Mouse (Mus musculus) MEL (cell line): ENCODE data around the gene Sctr. TPM values are rescaled to one million over a fixed set of nuclear protein-coding genes. Genes with fewer than 3 reads are reported as not detected.

Experiments used
- DNase-seq: peaks from one replicate; pipeline ENCODE4 v3.0.0; 2011; ENCODE audit warnings: low read depth, low spot score
- H3K27ac ChIP-seq: 2 replicates; pipeline ENCODE4 v1.5.1; 2012; ENCODE audit warnings: low read depth, mild to moderate bottlenecking, control low read depth, low read length, moderate library complexity; ENCODE audit not compliant: control insufficient read depth
- H3K27me3 ChIP-seq, 2 experiments: fragments of 150-350 bp in 1 of 2; sonication (generic) in 1 of 2; 2 replicates each; pipeline ENCODE4 v1.6.1; 2012; ENCODE audit warnings: low read length in 2 of 2, mild to moderate bottlenecking in 2 of 2, improper control_type of control experiment in 1 of 2, moderate library complexity in 1 of 2; ENCODE audit not compliant: insufficient read depth in 2 of 2, control insufficient read depth in 1 of 2
- H3K36me3 ChIP-seq, 2 experiments: 2 replicates each; pipeline ENCODE4 v1.6.1; 2012 to 2014; ENCODE audit warnings: low read length in 2 of 2, improper control_type of control experiment in 1 of 2, inconsistent platforms in 1 of 2, mild to moderate bottlenecking in 1 of 2; ENCODE audit not compliant: insufficient read depth in 2 of 2, control insufficient read depth in 1 of 2
- H3K4me1 ChIP-seq, 2 experiments: fragments of 150-350 bp in 1 of 2; sonication (generic) in 1 of 2; 2 replicates each; pipeline ENCODE4 v1.6.1; 2012; ENCODE audit warnings: low read length in 2 of 2, improper control_type of control experiment in 1 of 2, mild to moderate bottlenecking in 1 of 2; ENCODE audit not compliant: insufficient read depth in 2 of 2, control insufficient read depth in 1 of 2
- H3K4me3 ChIP-seq, 2 experiments: fragments of 150-350 bp in 1 of 2; sonication (generic) in 1 of 2; 2 replicates each; pipeline ENCODE4 v1.5.1; 2012; ENCODE audit warnings: low read depth in 2 of 2, low read length in 2 of 2, mild to moderate bottlenecking in 2 of 2, moderate library complexity in 2 of 2, control low read depth in 1 of 2, improper control_type of control experiment in 1 of 2; ENCODE audit not compliant: control insufficient read depth in 1 of 2, insufficient read depth in 1 of 2
- H3K79me2 ChIP-seq: 2 replicates; pipeline ENCODE4 v1.6.1; 2012; ENCODE audit warnings: mild to moderate bottlenecking, low read length, moderate library complexity; ENCODE audit not compliant: control insufficient read depth, poor library complexity, insufficient read depth
- H3K9ac ChIP-seq: 2 replicates; pipeline ENCODE4 v1.6.1; 2012; ENCODE audit warnings: low read depth, mild to moderate bottlenecking, control low read depth, low read length, moderate library complexity; ENCODE audit not compliant: control insufficient read depth, poor library complexity, severe bottlenecking
- H3K9me3 ChIP-seq: fragments of 150-350 bp; sonication (generic); replicated peaks from 2 replicates; pipeline ENCODE4 v1.6.1; 2012; ENCODE audit warnings: mild to moderate bottlenecking, low read length, improper control_type of control experiment, moderate library complexity; ENCODE audit not compliant: insufficient read depth
- CHD1 ChIP-seq: IDR thresholded peaks from 2 replicates; pipeline ENCODE4 v1.6.1; 2012; ENCODE audit warnings: low read depth, mild to moderate bottlenecking, inconsistent platforms, low read length, improper control_type of control experiment
- CHD2 ChIP-seq: IDR thresholded peaks from 2 replicates; pipeline ENCODE4 v1.6.1; 2011; ENCODE audit warnings: low read length, improper control_type of control experiment
- E2F4 ChIP-seq: IDR thresholded peaks from 2 replicates; pipeline ENCODE4 v1.6.1; 2011; ENCODE audit warnings: low read depth, low read length, improper control_type of control experiment, borderline replicate concordance
- ETS1 ChIP-seq: IDR thresholded peaks from 2 replicates; pipeline ENCODE4 v1.6.1; 2012; ENCODE audit warnings: low read depth, mild to moderate bottlenecking, inconsistent platforms, low read length, improper control_type of control experiment, moderate library complexity
- GATA1 ChIP-seq: IDR thresholded peaks from 2 replicates; pipeline ENCODE4 v1.6.1; 2011; ENCODE audit warnings: low read depth, low read length, improper control_type of control experiment
- KAT2A ChIP-seq: conservative IDR thresholded peaks from 2 replicates; pipeline ENCODE4 v1.6.1; 2012; ENCODE audit warnings: low read depth, low read length, improper control_type of control experiment, inconsistent platforms
- MAX ChIP-seq: IDR thresholded peaks from 2 replicates; pipeline ENCODE4 v1.6.1; 2011; ENCODE audit warnings: low read length, improper control_type of control experiment
- MAZ ChIP-seq: IDR thresholded peaks from 2 replicates; pipeline ENCODE4 v1.6.1; 2012; ENCODE audit warnings: low read depth, mild to moderate bottlenecking, inconsistent platforms, low read length, improper control_type of control experiment
- MEF2A ChIP-seq: IDR thresholded peaks from 2 replicates; pipeline ENCODE4 v1.6.1; 2014; ENCODE audit warnings: low read depth, mild to moderate bottlenecking, inconsistent platforms, low read length, improper control_type of control experiment; ENCODE audit not compliant: poor library complexity, insufficient replicate concordance, severe bottlenecking; ENCODE audit errors: extremely low read depth
- MXI1 ChIP-seq: IDR thresholded peaks from 2 replicates; pipeline ENCODE4 v1.6.1; 2011; ENCODE audit warnings: mild to moderate bottlenecking, low read depth, low read length, improper control_type of control experiment
- MYB ChIP-seq: IDR thresholded peaks from 2 replicates; pipeline ENCODE4 v1.6.1; 2011; ENCODE audit warnings: mild to moderate bottlenecking, low read depth, low read length, improper control_type of control experiment
- MYC ChIP-seq: IDR thresholded peaks from 2 replicates; pipeline ENCODE4 v1.6.1; 2011; ENCODE audit warnings: low read depth, mild to moderate bottlenecking, low read length, improper control_type of control experiment, moderate library complexity
- NELFE ChIP-seq: IDR thresholded peaks from 2 replicates; pipeline ENCODE4 v1.6.1; 2011; ENCODE audit warnings: low read depth, low read length, improper control_type of control experiment
- NRF1 ChIP-seq: IDR thresholded peaks from 2 replicates; pipeline ENCODE4 v1.6.1; 2014; ENCODE audit warnings: low read depth, mild to moderate bottlenecking, inconsistent platforms, low read length, improper control_type of control experiment, moderate library complexity; ENCODE audit not compliant: poor library complexity, insufficient read depth, severe bottlenecking
- POLR2A ChIP-seq, 2 experiments: IDR thresholded peaks; 2 replicates each; pipeline ENCODE4 v1.6.1; 2011 to 2012; ENCODE audit warnings: low read length in 2 of 2, mild to moderate bottlenecking in 2 of 2, control low read depth in 1 of 2, improper control_type of control experiment in 1 of 2, low read depth in 1 of 2, moderate library complexity in 1 of 2; ENCODE audit not compliant: control insufficient read depth in 1 of 2, insufficient read depth in 1 of 2, poor library complexity in 1 of 2
- POLR2AphosphoS2 ChIP-seq: IDR thresholded peaks from 2 replicates; pipeline ENCODE4 v1.6.1; 2011; ENCODE audit warnings: low read length, improper control_type of control experiment
- POLR2AphosphoS5 ChIP-seq: IDR thresholded peaks from 2 replicates; pipeline ENCODE4 v1.6.1; 2012; ENCODE audit warnings: low read depth, borderline replicate concordance, mild to moderate bottlenecking, inconsistent platforms, low read length, moderate library complexity, mixed read lengths
- RAD21 ChIP-seq: IDR thresholded peaks from 2 replicates; pipeline ENCODE4 v1.6.1; 2011; ENCODE audit warnings: mild to moderate bottlenecking, low read depth, low read length, improper control_type of control experiment
- SIN3A ChIP-seq: IDR thresholded peaks from 2 replicates; pipeline ENCODE4 v1.6.1; 2012; ENCODE audit warnings: low read length, improper control_type of control experiment, inconsistent platforms
- SMC3 ChIP-seq: IDR thresholded peaks from 2 replicates; pipeline ENCODE4 v1.6.1; 2011; ENCODE audit warnings: low read depth, low read length, improper control_type of control experiment
- TBP ChIP-seq: IDR thresholded peaks from 2 replicates; pipeline ENCODE4 v1.8.0; 2011; ENCODE audit warnings: low read depth, low read length, improper control_type of control experiment
- TCF12 ChIP-seq: IDR thresholded peaks from 2 replicates; pipeline ENCODE4 v1.6.1; 2014; ENCODE audit warnings: low read depth, mild to moderate bottlenecking, inconsistent platforms, low read length, improper control_type of control experiment, moderate library complexity
- UBTF ChIP-seq: IDR thresholded peaks from 2 replicates; pipeline ENCODE4 v1.6.1; 2012; ENCODE audit warnings: low read depth, mild to moderate bottlenecking, inconsistent platforms, low read length, improper control_type of control experiment, moderate library complexity, borderline replicate concordance; ENCODE audit not compliant: insufficient read depth
- USF1 ChIP-seq: IDR thresholded peaks from 2 replicates; pipeline ENCODE4 v1.6.1; 2014; ENCODE audit warnings: low read depth, mild to moderate bottlenecking, inconsistent platforms, low read length, improper control_type of control experiment, moderate library complexity
- ZKSCAN1 ChIP-seq: IDR thresholded peaks from 2 replicates; pipeline ENCODE4 v1.6.1; 2012; ENCODE audit warnings: low read depth, mild to moderate bottlenecking, inconsistent platforms, low read length, improper control_type of control experiment, moderate library complexity
- ZNF384 ChIP-seq: IDR thresholded peaks from 2 replicates; pipeline ENCODE4 v1.6.1; 2012; ENCODE audit warnings: low read depth, mild to moderate bottlenecking, inconsistent platforms, low read length, improper control_type of control experiment
- polyA plus RNA-seq, 2 experiments: library from polyadenylated mRNA; stranded (reverse) in 1 of 2; unstranded in 1 of 2; fragments of >175 nt in 1 of 2; fragments of >200 nt in 1 of 2; gene quantifications; 2 replicates each; pipeline versions ENCODE4 v1.2.1 to v1.2.4; 2012; ENCODE audit warnings: low replicate concordance in 2 of 2, low read depth in 1 of 2; ENCODE audit not compliant: insufficient read length in 2 of 2, insufficient read depth in 1 of 2, missing spikeins in 1 of 2
- total RNA-seq: library from RNA; depleted of rRNA; stranded (reverse); fragments of 300-350 nt; gene quantifications from 2 replicates; pipeline ENCODE4 v1.2.3, GENCODE M21; 2012

The Sctr gene
- total and polyA plus RNA-seq, 3 experiments, result not detected

- H3K9ac ChIP-seq, result no peak overlapping the region
- TF ChIP-seq POLR2A (IDR thresholded peaks at IDR 0.05; ENCODE audit: control insufficient read depth in 1 of 2, insufficient read depth in 1 of 2, low read depth in 1 of 2, low read length in 2 of 2, poor library complexity in 1 of 2), result no peak
- no peak for TF ChIP-seq POLR2AphosphoS2
- no peak for TF ChIP-seq USF1
- no peak for TF ChIP-seq MAX
- TF ChIP-seq UBTF, result no peak
- no peak for TF ChIP-seq MAZ
- no peak for TF ChIP-seq NELFE
- no peak for TF ChIP-seq MYC
- TF ChIP-seq CHD2, result no peak
- TF ChIP-seq NRF1, result no peak
- TF ChIP-seq MYB, result no peak
- no peak for TF ChIP-seq KAT2A
- H3K27me3 ChIP-seq, result peaks cover 3 to 5% of the 10 kb centered on the region in 2 experiments; a peak in 3 of 4 replicates
- H3K4me3 ChIP-seq, result no peak overlapping the region
- H3K9me3 ChIP-seq, result no peaks in the 10 kb centered on the region
- H3K27ac ChIP-seq, result no peak overlapping the region
- H3K36me3 ChIP-seq, result no peaks in the 10 kb centered on the region
- H3K79me2 ChIP-seq, result no peaks in the 10 kb centered on the region
- H3K4me1 ChIP-seq, result no peaks in the 10 kb centered on the region
- no peak for DNase-seq
These were observed 50.4 kb downstream of the Sctr start for GRCm38 (mm10) chr1:120057044-120057443.

- no peak for DNase-seq
- peaks cover 2 to 5% of the 10 kb centered on the region in 2 experiments; a peak in 3 of 4 replicates for H3K27me3 ChIP-seq
- no peak overlapping the region for H3K4me3 ChIP-seq
- no peaks in the 10 kb centered on the region for H3K36me3 ChIP-seq
- H3K4me1 ChIP-seq, result no peaks in the 10 kb centered on the region
- H3K27ac ChIP-seq, result no peak overlapping the region
- H3K79me2 ChIP-seq, result no peaks in the 10 kb centered on the region
- no peaks in the 10 kb centered on the region for H3K9me3 ChIP-seq
- H3K9ac ChIP-seq, result no peak overlapping the region
- no peak for TF ChIP-seq ZKSCAN1
- no peak for TF ChIP-seq MXI1
- no peak for TF ChIP-seq POLR2AphosphoS5
- no peak for TF ChIP-seq TCF12
- TF ChIP-seq MEF2A, result no peak
- TF ChIP-seq RAD21, result no peak
- TF ChIP-seq E2F4, result no peak
- TF ChIP-seq TBP, result no peak
- TF ChIP-seq CHD1, result no peak
- TF ChIP-seq ZNF384, result no peak
- no peak for TF ChIP-seq USF1
- TF ChIP-seq ETS1, result no peak
- TF ChIP-seq MAZ, result no peak
- TF ChIP-seq GATA1, result no peak
- TF ChIP-seq SMC3, result no peak
- TF ChIP-seq MAX, result no peak
- no peak for TF ChIP-seq MYC
- no peak for TF ChIP-seq KAT2A
- TF ChIP-seq SIN3A, result no peak
- no peak for TF ChIP-seq NRF1
These were observed 51.2 kb downstream of the Sctr start for GRCm38 (mm10) chr1:120057674-120058430.
